Mouse (Mus musculus) gastrocnemius, adult 8-10 months (tissue): Measurements from ENCODE around the gene Slc35c2. TPM values are rescaled to one million over a fixed set of nuclear protein-coding genes. Genes with fewer than 3 reads are reported as not detected.

ENCODE experiments used
- DNase-seq, 2 experiments: peaks; one replicate each; pipeline ENCODE4 v3.0.0; 2022; ENCODE audit warnings: low spot score in 2 of 2
- total RNA-seq, 4 experiments: library from RNA; stranded (reverse); gene quantifications; 2 replicates each; pipeline ENCODE4 v1.2.4; 2022

Gene Slc35c2
- total RNA-seq: 10 to 100 TPM; 20.6 to 26.6 (median 23.2) TPM

DNA sequence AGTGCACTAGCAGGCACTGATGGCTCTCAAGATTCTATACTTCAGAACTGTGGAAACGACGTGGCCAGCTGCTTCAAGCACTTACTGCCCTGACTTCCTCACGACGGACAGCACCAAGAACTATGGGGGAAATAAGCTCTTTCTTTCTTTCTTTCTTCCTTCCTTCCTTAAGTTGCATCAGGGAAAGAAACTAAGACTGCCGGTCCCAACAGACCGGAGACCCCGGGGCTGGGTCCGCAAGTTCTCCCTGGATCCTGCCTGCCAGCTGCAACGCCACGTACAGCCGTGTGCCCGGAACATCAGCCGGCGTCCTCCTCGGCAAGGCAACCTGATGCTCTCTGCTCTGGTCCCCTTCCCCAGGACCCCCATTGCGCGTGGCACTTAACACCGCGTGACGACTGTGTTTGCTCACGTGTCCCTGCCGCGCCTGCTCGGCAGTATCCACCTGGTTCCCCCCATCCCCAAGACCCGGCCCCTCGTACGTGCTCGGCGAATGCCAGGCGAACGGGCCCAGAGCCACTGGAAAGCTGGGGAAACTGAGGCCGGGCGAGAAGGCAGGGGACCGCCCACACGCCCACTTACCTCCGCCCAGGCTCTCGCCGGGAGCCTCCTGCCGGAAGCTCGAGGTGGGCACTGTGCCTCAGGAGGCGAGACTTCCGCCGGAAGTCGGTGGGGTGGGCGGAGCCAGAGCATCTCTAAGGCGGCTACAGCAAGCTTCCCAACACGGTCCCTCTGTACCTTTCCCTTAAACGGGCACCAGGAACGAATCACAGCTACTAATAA is at the start of gene Slc35c2:
TSS of gene Slc35c2 (minus strand) at position 668 of the 783 bp plus-strand sequence.
- peak; percentile 92 for DNase-seq

DNA sequence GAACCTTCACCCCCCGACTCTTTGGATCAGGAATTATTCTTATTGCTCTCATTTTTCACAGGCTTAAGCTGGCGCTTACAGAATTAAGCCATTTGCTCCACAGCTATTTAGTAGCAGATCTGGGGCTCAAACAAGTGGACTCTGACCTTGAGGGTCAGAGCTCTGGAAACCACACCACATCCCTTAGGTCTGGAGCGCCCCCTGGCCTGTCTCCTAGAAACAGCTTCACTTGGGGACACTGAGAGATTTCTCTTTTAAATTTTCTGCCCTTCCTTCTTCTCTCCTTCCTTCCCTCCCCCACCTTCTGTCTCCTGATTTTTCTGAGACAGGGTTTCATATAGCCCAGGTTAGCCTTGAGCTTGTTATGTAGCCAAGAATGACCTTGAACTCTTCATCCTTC is 49.5 kb upstream of the Slc35c2 start:
- DNase-seq: no peak

DNA sequence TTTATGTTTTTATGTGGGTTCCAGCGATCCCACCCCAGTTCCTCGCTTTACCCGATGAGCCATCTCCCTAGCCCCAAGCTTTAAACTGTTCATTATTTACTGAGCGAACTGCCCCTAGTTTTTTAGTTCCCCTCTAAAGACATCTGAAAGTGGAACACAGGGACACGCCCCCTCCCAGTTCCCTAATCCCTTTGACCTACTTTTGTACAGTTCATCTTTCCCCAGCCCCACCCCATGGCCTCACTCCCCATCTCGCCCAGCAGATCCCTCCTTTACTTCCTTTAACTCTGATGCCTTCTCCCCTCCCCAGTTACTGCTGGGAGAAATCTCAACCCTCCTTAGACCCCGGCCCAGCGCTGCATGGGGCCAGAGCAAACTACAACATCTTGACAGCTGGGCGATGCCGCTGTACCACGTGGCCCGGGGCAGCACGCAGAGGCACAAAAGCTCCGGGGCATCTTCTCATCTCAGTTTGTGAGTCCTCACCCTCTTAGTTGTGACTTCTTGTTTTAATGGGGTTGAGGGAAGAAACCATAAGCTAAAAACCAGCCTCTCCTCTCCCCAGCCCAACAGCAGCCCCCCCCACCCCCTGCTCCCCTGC is 45.0 kb upstream of the Slc35c2 start:
- DNase-seq: no peak

DNA sequence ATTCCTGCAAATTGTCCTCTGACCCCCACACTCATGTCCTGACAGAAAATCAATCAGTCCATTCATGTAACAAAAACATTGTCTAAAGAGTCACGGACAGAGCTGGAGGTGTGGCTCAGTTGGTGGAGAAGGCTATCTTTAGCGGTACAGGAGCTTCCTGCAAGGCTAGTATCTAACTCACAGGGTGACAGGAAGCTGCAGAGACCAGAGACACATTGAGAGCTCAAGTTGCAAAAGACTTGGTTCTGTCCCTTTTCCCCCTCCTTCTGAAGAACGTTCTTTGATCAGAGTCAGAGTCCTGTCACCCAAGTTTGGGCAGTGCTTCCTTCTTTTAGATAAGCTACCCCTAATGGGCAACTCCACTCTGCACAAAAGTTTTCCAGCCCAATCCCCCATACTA is 42.0 kb upstream of the Slc35c2 start:
- no peak for DNase-seq

DNA sequence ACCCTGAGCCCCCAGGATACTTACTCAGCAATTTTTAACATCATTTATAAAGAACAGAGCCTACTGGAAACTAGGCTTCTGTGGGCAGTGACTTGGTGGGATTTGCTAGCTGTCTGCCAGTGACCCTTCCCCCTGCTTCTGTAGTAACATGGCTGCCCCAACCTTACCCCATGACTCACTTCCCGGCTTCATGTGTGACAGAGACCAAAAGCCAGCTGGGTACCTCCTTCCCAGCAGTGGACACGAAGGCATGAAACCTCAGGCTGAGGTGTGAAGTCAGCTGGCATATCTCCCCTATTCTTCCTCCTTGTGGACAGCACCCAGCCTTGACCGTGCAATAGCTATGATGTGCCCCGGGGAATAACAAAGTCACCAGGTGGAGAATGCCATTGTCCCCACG is 41.1 kb upstream of the Slc35c2 start:
- DNase-seq: no peak

DNA sequence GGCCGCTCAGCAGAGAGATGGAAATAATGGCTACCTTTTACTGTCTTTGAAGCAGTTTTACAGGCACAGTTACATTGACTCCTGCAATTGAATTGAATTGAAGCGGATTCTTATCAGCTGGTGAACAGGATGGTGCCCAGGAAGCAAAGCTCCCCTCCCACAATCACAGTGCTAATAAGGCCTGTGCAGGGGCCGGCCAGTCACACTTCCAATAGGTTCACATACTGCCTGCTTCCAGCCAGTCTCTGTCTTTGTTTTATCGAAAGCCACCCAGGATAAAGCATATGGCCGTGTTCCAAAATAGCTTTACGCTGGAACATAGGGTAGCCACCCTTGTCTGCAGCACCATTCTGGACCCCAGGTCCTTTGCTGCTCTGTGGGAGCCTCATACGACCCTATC is 39.7 kb upstream of the Slc35c2 start:
- DNase-seq: no peak

DNA sequence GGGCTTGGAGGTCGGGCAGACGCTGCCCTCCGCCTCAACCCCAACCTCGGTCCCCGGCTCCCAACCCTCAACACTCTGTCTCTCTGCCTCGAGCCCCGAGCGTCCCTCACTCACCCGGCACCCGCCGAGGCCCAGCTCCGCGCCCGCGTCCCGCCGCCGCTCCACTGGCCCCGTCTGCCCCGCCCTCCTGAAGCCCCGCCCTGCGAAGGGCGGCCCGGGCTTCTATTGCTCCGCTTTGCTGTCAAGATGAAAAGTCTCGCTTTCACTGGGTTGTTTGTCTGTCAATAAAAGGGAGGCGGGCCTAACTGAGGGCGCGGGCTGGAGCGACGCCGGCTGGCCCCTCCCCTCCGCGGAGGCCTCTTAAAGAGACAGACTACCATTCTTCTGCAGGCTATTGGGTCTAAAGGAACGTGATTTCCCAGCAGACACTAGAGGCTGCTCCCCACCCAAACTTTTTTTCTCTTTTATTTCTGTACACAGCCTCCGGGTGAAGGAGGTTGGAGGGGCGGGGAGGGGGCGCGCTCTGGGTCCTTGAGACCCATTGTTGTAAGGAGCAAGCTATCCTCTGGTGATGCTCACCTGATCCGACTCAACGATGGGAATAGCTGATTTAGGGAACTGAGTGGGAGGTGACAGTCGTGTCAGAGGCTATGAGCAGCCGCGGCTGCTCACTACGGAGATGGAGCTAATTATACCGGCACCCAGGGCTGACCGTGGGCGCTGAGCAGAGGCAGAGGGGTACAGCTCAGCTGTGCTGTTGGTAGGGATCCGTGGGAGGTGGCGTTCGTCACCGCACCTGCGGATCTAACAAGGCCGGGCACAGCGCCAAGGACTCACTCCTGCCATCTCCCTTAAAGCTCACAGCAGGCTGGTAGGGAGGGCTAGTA is 38.9 kb upstream of the Slc35c2 start, which contains the start of gene Elmo2:
TSS of gene Elmo2 (minus strand) at position 176 of the 887 bp plus-strand sequence.
- DNase-seq: peak; percentile 96 to 98

DNA sequence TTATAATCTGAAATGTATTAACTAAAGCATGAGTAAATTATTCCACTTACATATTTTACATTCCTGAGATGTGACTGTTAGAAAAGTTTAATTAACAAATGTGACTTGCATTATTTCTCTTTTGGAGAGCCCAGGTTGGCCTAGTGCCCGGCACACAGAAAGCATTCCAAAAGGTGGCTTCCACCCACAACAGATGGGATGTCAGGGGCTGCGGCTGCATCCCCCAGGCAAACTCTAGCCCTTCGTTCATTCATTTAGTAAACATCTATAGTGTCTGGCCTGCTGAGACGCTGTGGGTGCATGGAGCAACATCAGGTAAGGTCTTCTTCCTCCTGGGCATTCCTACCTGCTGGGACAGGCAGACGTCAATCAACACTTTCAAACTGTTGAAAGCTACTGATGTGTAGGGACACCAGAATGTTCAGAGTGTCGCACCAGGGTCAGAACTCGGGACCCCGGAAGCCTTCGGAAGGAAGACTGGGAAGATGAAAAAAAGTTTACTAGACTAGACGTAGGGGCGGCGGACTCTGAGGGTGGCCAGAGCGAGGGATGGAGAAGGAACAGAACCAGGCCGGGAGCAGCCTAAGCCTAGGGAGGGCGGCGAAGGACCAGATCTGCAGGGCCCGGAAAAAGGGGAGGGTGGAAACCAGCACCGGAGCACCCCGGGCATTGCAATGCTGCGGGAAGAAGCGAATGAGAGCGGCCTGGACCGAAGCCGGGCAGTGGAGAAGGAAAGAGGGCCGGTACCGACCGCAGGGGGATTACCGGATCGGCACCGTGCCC is 38.0 kb upstream of the Slc35c2 start:
- DNase-seq: no peak

DNA sequence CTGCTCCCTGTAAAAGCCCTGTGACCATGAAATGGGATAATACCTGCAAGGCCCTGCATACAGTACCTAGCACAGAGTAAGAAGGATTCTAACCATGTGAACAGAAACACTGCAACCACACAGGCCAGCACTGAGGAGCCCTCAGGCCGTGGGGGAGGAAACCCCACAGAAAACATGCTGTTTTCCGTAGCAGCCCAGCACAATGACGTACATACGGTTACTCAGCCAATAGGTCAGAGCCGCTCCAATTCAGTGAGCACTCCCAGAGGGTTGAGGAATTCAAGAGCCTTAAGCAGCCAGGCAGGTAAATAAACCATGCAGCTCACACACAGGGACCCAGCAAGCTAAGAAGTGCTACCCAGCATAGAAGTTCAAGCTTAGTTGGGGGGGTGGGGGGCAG is 36.3 kb upstream of the Slc35c2 start:
- DNase-seq: no peak

DNA sequence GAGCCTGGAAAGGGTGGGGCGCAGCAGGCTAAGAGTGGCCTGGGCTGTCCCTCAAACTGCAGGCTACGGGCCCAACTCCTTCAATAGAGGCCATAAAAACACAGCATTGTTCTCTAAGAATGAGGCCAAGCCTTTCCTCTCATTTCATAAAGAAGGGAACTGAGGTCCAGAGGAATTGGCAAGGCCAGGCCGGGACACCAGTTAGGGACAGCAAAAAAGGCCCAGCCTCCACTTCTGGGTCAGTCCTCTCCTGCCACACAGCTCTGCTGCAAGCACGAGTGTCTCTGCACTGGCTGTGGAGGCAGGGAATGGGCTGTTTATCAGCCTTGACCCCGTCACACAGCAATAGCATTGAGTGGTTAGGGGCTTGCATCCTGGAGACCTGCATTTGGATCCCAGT is 35.8 kb upstream of the Slc35c2 start:
- no peak for DNase-seq

DNA sequence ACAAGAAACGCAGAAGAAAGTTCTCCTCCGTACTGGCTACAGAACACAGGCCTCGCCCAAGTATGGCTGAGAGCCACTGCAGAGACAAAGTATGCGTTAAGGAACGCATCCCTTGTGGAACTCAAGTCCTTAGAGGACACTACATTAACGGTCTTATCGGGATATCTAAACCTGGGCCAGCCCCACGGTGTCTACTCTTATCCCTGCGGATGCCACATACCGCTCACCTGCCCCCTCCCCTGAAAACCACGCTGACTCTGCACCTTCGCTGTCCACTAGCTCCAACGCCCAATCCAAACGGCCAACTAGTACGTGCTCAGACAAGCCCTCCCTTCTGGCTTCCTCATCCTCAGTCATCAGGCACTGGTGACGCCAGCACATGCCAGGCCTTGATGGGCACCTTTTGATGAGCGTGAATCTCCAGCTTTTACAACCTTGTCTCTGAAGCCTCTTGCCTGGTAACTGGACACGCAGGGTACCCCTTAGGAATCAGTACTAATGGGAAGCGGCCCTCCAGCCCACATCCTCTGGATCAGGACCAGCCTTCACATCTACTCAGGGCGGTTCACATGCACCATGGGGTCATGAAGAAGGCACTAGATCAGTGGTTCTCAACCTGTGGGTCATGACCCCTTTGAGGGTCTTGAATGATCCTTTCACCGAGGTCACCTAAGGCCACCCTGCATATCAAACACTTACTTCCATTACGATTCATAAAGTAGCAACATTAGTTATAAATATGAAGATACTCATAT is 34.5 kb upstream of the Slc35c2 start:
- DNase-seq: no peak

DNA sequence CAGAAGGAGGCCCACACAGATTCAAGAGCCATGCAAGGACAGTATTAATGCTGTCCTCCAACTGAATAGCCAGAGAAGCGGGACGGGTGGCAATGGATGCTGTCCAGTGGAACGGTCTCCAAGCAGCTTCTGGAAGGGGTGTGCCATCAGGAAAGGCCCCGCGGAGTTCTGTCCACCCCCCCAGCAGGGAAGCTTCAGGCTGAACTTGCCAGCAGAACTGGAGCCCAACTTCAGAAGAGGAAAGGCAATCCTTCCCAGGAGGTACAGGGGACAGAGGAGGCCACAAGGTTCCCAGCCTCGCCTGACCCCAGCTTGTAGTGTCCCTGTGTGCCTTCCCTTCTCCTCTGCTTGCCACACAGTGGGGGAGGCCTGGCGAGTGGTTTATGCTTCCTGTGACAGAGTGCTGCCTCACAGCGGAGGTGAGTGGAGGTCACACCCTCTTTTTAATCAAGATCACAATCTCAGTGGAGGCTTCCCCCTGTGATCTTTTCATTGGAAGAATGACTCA is 33.8 kb upstream of the Slc35c2 start:
- DNase-seq: no peak

DNA sequence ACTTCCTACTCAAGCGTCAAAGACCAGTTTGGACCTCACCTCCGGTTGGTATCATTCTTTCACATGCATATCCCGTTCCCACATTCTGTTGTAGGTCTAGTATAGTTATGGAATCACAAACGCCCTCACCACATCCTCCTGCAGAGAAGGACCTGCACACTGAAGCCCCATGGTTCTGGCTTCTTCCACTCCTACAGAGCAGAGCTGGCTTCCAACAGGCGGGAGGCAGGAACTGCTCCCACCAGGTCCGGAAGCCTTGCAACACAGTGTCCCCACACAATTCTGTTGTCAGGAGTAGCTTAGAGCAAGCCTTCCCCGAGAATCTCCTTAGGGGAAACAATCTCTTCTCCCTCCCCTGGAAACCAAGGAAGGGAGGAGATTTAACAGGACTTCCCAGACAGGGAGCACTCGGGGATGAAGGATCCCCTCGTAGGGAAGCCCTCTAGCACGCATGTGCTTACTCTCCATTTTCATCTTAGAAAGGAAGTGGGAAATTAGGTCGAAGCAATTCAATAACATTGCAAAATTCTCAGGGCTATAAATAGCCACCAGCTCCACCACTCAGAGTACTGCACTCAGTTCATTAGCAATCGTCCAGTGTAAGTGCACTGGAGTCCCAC is 33.0 kb upstream of the Slc35c2 start:
- DNase-seq: no peak

DNA sequence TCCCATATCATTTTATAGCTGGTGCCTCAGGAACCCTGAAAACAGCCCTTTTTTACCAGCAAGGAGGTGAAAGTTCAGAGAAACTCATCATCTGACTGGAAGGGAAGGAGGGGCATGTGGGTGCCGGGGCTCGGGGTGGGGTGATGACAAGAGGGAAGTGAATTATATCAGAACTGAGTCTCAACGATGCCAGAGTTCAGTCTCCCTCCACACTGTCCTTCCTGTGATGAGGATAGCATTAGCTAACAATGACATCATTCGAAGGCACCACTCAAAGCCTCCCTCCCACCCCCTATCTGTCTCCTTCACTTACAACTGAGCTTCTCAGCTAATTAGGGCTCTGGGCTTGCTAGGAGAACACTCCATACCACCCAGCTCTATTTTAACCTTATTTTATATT is 31.8 kb upstream of the Slc35c2 start:
- DNase-seq: no peak

DNA sequence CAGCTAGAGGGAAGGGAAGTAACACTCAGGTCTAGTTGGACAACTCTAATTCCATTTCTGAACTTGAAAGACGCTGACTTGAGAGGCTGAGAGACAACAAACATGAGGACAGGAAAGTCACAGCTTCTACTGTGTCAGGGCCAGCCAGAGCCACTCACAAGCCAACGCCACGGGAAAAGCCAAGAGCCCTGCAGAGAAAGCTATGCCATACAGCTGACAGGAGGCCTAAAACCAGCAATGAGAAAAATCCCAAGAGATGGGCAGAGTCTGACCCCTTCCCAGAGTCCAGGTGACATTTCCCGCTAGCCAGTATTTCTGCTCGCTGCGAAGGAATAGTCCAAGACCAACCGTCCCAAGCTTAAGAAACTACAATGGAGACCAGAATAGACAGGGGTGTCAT is 31.3 kb upstream of the Slc35c2 start:
- no peak for DNase-seq

DNA sequence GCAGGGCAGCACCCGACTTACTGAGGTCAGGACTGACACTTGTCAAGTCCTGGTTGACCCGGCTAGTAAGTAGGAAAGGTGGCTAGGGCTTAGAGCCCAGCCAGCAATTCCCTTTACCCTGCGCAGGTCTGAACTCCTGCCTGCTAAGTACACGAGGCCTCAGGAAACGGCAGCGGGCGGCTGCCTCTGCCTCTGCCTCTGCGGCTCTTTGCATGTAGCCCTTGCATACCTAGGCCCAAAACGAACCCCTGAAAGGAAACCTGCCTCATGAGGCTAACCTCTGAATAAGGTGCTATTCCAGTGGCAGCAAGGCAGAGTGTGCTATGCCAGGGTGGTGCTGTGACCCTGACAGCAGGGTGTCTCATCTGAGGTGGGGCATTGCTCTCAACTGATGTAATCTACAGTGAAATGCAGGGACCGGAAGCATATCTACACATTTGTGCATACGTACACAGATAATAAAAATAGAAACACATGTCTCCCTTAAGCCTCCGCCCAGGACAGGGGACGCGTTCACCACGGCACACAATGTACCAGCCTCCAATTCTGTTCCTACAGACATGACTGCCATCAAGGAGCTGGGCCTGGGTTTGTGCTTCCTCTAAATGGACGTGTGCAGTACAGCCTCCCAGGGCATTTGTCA is 30.1 kb upstream of the Slc35c2 start:
- no peak for DNase-seq

DNA sequence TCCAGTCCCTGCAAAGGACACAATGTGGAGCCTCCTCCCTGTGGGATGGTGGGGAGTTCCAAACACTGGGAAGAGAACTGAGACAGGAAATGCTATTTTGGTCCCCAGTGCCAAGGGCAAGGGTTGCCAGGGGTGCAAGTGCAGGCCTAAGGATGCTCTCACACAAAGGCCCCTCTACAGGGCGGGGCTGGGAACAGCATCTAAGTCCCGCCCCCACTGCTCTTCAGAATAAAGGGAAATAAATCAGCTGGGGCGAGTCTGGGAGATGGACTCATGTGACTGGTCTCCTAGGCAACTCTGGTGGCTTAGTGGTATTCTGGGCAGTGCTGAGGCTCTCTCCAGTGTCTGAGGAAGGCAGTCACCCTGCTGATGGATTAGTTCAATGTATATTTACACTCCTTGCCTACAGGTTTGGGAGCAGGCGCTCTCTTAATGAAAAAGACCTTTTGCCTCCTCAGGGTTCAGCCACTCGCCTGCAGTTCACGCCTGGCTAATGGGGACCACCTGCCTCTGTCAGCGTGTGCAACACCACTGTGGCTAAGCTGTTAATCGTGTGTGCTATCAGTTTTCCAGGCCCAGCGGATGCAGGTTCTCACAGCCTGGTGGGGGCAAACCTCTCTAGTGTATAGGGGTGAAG is 29.3 kb upstream of the Slc35c2 start:
- DNase-seq: no peak

DNA sequence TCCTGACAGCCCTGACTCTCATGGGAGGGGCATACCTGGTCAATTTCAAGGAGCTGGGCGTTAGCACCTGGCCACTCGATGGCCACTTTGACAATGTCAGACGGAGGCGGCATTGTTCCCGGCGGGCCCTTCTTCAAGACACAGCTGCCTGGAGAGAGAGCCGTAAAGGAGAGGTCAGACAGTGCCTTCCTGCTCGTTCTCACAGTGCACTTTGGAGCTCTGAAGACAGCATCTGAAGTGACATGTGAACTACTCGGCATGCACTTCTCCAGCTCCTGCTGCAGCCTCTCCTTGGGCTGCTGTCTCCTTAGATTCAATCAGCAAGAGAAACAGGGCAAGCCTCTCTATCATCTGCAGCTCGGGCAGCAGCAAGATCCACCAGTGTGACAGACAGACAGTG is 28.5 kb upstream of the Slc35c2 start:
- no peak for DNase-seq

DNA sequence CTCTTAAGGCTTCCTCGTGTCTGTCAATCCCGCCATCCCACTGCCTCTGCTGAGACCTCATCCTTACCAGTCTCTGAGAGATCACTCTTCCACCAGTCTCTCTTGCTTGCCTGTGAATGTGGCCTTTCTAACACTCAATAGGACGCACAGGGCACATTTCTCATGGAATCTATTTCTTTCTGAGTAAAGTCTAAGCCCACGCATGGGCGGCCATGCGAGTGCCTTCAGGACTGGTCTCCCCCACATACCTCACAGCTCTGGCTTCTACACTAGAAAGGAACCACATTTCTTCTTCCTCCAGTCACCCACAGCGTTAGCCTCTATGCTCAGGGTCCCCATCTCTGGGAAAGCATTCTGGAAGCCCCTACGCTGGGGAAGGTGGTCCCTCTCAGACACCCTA is 26.5 kb upstream of the Slc35c2 start:
- DNase-seq: no peak
